Mouse (Mus musculus): ENCODE results near the gene Ncf1. TPM values are rescaled to one million over a fixed set of nuclear protein-coding genes. Genes with fewer than 3 reads are reported as not detected.

Ncf1 gene
- polyA plus RNA-seq (2015; fragmentation: Nextera tagmentation; extraction: Ambion mirVana) = 2.1 and 2.4 TPM in 2 replicates

DNA sequence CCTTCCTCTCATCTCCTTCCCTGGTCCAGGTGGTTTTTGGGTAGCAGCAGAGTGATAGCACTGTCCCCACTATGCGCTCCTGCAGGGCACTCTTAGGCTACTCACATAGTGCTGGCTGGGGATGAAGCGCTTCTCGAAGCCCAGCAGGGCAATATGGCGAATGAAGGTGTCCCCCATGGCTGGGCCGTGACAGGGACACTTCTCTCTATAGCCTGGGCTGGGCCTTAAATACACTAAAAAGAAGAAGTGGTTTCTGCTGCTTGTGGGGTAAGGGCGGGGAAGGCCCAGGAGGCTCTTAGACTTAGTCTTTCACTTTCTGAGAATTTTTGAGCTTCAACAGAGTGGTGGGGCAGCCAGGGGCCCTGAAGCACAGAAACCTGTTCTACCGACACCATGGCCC, at the start of gene Ncf1:
Gene Ncf1 (minus strand): TSS at position 235 of the 400 bp plus-strand sequence.
- Histone ChIP-seq H3K36me3 (no peaks in the 10 kb centered on the region), H3K4me1 (0 out of 2 replicates have a peak, but pooled peaks cover under 1% of the 10 kb centered on the region), H3K9me3 (no peaks in the 10 kb centered on the region), H3K9ac (replicated peaks) (no peak within 1 kb of the TSS), H3K4me2 (replicated peaks) (no peak within 1 kb of the TSS), H3K4me3 (no peak within 1 kb of the TSS), H3K27me3 (no peaks in the 10 kb centered on the region), H3K27ac (replicated peaks) (no peak within 1 kb of the TSS)
- no peak for ATAC-seq (replicated peaks)
- WGBS = 85% methylated on average over 7 of the region's 7 CpGs

DNA sequence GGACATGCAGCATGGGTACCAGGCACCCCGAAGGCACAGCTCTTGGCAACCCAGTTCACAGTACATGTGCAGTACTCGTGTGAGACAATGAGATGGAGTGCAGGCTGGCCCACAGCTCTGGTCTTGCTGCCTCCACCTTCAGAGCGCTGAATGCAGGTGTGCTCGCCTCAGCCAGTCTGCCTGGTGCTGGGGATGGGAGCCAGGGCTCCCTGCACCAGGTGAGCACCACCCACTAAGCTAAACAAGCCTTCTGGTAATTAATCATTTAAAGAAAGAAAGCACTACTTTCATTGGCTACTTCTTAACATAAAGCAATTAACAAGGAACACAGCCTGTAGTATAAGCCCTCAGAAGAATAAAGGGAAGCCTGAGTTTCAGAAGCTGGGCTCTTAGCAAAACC, 47.7 kb upstream of the Ncf1 start:
- Histone ChIP-seq H3K4me3 (no peak overlapping the region), H3K36me3 (peaks cover 81% of the 10 kb centered on the region), H3K4me1 (no peaks in the 10 kb centered on the region), H3K27ac (replicated peaks) (no peak overlapping the region), H3K27me3 (no peaks in the 10 kb centered on the region), H3K9ac (replicated peaks) (no peak overlapping the region), H3K4me2 (replicated peaks) (no peak overlapping the region), H3K9me3 (no peaks in the 10 kb centered on the region)
- 86% methylated on average over 4 of the region's 4 CpGs for WGBS
- no peak for ATAC-seq (replicated peaks)

DNA sequence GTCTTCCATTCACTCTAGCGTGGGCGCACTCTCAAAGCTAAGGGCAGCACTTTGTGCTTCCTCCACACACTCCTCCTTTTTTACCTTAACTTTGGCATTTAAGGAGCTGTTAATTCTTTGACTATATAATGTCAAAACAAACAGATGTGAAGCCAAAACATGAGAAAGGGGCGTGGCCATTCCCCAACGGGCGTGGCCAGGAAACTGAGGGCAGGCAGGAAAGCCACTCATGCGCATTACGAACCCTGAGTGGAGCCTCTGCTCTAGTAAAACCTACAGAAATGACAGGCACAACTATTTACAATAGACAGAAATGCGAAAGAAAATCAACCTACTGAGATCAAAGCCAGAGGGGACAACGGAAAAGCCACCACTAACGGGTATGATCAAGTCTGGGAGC, 46.1 kb upstream of the Ncf1 start:
- H3K4me1 ChIP-seq = no peaks in the 10 kb centered on the region
- no peak overlapping the region for H3K4me2 ChIP-seq (replicated peaks)
- no peak overlapping the region for H3K4me3 ChIP-seq
- H3K27ac ChIP-seq (replicated peaks) = no peak overlapping the region
- WGBS = 83% methylated on average over 10 of the region's 10 CpGs
- H3K36me3 ChIP-seq = peaks cover 88% of the 10 kb centered on the region
- H3K27me3 ChIP-seq = no peaks in the 10 kb centered on the region
- H3K9me3 ChIP-seq = no peaks in the 10 kb centered on the region
- H3K9ac ChIP-seq (replicated peaks) = no peak overlapping the region
- no peak for ATAC-seq (replicated peaks)

DNA sequence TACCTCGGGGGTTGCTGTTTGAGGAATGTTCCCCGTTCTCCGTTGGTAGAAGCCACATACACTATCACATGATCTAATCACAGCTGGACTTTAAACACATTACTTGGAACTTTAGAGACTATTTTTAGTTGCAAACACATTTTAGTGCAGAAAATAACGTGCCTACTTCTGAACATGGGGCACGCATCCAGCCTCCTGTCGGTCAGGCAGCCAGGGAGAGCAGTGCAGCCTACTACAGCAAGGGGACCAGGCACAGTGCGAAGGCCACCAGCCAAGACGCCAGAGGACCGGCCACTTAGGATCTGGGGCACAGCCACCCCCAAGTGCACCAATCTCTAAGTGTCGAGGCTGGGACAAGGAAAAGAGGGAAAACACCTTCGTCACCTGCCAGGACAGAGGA, 45.6 kb upstream of the Ncf1 start:
- no peak overlapping the region for H3K4me2 ChIP-seq (replicated peaks)
- ATAC-seq (replicated peaks) = no peak
- no peaks in the 10 kb centered on the region for H3K4me1 ChIP-seq
- no peaks in the 10 kb centered on the region for H3K27me3 ChIP-seq
- no peaks in the 10 kb centered on the region for H3K9me3 ChIP-seq
- H3K27ac ChIP-seq (replicated peaks) = no peak overlapping the region
- H3K36me3 ChIP-seq = peaks cover 91% of the 10 kb centered on the region
- H3K4me3 ChIP-seq = no peak overlapping the region
- H3K9ac ChIP-seq (replicated peaks) = no peak overlapping the region
- WGBS = 85% methylated on average over 11 of the region's 11 CpGs

DNA sequence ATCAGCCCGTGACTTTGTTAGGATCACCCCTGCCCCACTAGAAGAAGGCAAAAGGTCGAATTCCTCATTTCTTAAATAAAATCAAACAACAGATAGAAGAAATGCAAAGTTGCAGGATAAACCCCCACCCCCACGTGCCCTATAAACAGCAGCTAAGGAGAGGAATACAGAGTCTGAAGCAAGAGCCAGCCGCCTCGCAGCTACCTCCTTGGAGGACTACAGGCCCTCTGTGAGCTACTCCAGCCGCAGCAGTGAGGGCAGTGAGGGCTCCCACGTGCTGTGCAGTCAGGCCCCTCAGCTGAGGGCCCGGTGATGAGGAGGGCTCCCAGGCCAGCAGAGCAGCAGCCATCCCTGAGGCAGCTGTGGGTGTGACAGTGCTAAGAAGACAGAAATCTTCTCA, 44.3 kb upstream of the Ncf1 start:
- no peak overlapping the region for H3K9ac ChIP-seq (replicated peaks)
- ATAC-seq (replicated peaks) = no peak
- H3K4me1 ChIP-seq = no peaks in the 10 kb centered on the region
- no peak overlapping the region for H3K27ac ChIP-seq (replicated peaks)
- H3K27me3 ChIP-seq = no peaks in the 10 kb centered on the region
- no peak overlapping the region for H3K4me2 ChIP-seq (replicated peaks)
- peaks cover 80% of the 10 kb centered on the region for H3K36me3 ChIP-seq
- H3K4me3 ChIP-seq = no peak overlapping the region
- WGBS = 85% methylated on average over 8 of the region's 8 CpGs
- H3K9me3 ChIP-seq = no peaks in the 10 kb centered on the region

DNA sequence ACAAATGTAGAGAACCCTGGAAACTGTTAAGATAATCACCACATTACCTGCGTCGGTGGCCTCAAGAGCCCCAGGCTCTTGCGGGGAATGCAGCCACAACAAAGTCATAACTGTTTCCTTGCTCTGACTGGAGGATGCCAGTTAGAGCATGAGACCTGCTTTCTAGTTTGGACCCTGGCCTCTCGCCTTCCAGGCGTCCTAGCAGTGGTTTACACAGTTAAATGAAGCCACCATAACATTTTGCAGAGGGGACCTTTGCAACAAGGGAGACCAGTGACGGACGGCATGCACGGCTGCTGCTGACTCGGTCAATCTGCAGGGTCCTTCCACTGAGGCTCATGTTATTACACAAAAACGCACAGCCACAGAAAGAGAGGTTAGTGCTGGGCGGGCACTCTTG, 43.3 kb upstream of the Ncf1 start:
- 80% methylated on average over 11 of the region's 11 CpGs for WGBS
- H3K4me3 ChIP-seq = no peak overlapping the region
- H3K27ac ChIP-seq (replicated peaks) = no peak overlapping the region
- no peaks in the 10 kb centered on the region for H3K4me1 ChIP-seq
- H3K27me3 ChIP-seq = no peaks in the 10 kb centered on the region
- H3K9ac ChIP-seq (replicated peaks) = no peak overlapping the region
- H3K9me3 ChIP-seq = no peaks in the 10 kb centered on the region
- no peak for ATAC-seq (replicated peaks)
- H3K4me2 ChIP-seq (replicated peaks) = no peak overlapping the region
- H3K36me3 ChIP-seq = peaks cover 80% of the 10 kb centered on the region

DNA sequence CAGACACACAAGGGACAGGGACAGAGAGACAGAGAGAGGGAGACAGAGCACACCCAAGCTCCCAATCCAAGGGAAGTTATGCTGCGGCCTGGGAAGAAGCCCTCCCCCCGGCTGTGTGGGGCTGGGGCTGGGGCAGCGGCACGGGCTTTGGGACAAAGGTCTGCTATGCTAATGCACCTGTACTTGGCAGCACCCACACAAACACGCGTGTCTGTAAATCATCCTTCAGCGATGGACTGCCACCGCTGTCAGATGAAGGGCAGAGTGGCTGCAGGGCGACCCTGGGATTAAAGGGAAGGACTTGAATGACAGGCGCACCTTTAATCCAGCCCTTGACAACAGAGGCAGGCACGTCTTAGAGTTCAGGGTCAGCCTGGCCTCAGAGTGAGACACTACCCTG, 42.0 kb upstream of the Ncf1 start:
- H3K27ac ChIP-seq (replicated peaks) = no peak overlapping the region
- ATAC-seq (replicated peaks) = no peak
- H3K4me1 ChIP-seq = no peaks in the 10 kb centered on the region
- no peaks in the 10 kb centered on the region for H3K27me3 ChIP-seq
- H3K4me2 ChIP-seq (replicated peaks) = no peak overlapping the region
- H3K9ac ChIP-seq (replicated peaks) = no peak overlapping the region
- 94% methylated on average over 11 of the region's 11 CpGs for WGBS
- H3K9me3 ChIP-seq = no peaks in the 10 kb centered on the region
- H3K4me3 ChIP-seq = no peak overlapping the region
- peaks cover 78% of the 10 kb centered on the region for H3K36me3 ChIP-seq

DNA sequence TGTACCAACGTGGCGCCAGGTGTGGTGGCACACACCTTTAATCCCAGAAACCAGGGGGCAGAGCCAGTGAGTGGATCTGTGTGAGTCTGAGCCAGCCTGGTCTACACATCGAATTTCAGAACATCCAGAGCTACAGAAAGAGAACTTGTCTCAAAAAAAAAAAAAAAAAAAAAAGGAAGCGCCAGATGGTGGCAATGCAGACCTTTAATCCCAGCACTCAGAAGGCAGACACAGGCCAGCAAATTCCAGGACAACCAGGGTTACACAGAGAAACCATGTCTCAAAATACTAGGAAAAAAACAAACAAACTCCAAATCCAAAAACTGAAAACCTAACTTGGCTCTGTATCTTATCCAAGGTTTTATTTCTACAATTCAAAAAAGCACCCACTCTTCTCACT, 41.1 kb upstream of the Ncf1 start:
- 96% methylated on average over 4 of the region's 4 CpGs for WGBS
- peaks cover 80% of the 10 kb centered on the region for H3K36me3 ChIP-seq
- 0 out of 2 replicates have a peak overlapping the region, but pooled peaks have one; percentile 11 for H3K9ac ChIP-seq (replicated peaks)

DNA sequence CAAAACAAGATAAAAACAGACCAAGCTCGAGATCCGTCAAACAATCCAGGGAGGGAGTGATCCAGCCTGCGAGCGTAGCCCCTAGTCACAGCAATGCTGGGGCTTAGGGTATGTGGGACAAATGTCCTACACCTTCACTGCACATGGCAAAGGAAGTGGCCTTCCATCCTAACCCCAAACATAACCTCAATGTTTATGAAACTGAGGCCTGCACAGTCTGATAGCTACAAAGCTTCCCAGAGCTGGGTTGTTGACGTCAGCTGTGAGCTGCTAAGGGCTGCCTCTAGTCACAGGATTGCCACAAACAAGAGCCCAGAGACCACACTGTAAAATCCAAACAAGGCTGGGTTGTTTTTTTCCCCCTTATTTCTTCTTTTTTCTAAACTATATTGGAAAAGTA, 40.3 kb upstream of the Ncf1 start:
- H3K27me3 ChIP-seq = no peaks in the 10 kb centered on the region
- H3K4me1 ChIP-seq = no peaks in the 10 kb centered on the region
- no peak overlapping the region for H3K27ac ChIP-seq (replicated peaks)
- no peak overlapping the region for H3K4me3 ChIP-seq
- no peaks in the 10 kb centered on the region for H3K9me3 ChIP-seq
- H3K4me2 ChIP-seq (replicated peaks) = no peak overlapping the region
- no peak for ATAC-seq (replicated peaks)
- 82% methylated on average over 5 of the region's 5 CpGs for WGBS
- peaks cover 79% of the 10 kb centered on the region for H3K36me3 ChIP-seq
- no peak overlapping the region for H3K9ac ChIP-seq (replicated peaks)

More for the DNA sequence above, 41.1 kb upstream of the Ncf1 start:
- Histone ChIP-seq H3K27ac (replicated peaks) (no peak overlapping the region), H3K27me3 (no peaks in the 10 kb centered on the region), H3K4me2 (replicated peaks) (no peak overlapping the region), H3K9me3 (no peaks in the 10 kb centered on the region), H3K4me3 (no peak overlapping the region), H3K4me1 (no peaks in the 10 kb centered on the region)
- no peak for ATAC-seq (replicated peaks)

DNA sequence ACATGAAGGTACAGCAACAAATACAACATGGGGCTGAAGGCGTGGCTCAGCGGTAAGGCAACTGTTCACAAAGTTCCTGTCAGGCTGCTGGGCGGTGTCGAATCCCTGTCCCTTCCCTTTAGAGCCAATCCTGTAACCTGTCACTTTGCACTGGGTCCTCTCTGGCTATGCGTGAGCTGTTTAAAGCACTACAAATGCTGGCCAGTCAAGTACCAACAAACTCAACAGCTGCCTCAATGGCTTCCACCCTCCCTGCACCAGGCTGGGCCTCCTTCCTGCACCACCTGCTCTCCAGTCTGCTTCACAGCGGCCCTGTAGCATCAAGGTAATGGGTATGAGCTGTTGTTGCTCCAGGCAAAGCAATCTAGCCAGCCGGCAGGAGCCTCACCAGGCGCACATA, 39.3 kb upstream of the Ncf1 start:
- Histone ChIP-seq H3K9ac (replicated peaks) (no peak overlapping the region), H3K27me3 (no peaks in the 10 kb centered on the region), H3K27ac (replicated peaks) (no peak overlapping the region), H3K9me3 (no peaks in the 10 kb centered on the region), H3K4me2 (replicated peaks) (no peak overlapping the region), H3K4me1 (no peaks in the 10 kb centered on the region), H3K36me3 (peaks cover 79% of the 10 kb centered on the region), H3K4me3 (no peak overlapping the region)
- ATAC-seq (replicated peaks) = no peak
- WGBS = 98% methylated on average over 8 of the region's 8 CpGs

DNA sequence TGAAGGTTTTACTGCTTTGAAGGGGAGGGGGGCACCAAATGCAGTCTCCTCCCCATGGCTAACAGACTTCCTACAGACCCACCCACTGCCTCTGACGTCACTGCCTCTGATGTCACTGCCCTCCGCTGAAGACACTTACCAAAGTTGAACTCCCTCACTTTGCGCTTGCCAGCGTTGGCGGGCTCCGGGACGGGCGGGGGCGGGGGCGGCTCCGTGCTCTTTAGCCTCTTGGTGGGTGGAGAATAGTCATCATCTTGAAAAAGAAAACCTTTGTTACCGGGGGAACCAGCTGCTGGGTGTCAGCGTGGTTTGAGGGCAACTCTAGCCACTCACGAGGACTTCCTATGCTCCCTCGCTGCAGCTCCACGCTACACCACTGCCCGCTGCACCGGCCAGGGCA, 37.0 kb upstream of the Ncf1 start:
- Histone ChIP-seq H3K4me2 (replicated peaks) (no peak overlapping the region), H3K27me3 (no peaks in the 10 kb centered on the region), H3K9me3 (no peaks in the 10 kb centered on the region), H3K27ac (replicated peaks) (no peak overlapping the region), H3K4me3 (no peak overlapping the region), H3K36me3 (peaks cover 79% of the 10 kb centered on the region), H3K4me1 (no peaks in the 10 kb centered on the region), H3K9ac (replicated peaks) (no peak overlapping the region)
- WGBS = 86% methylated on average over 18 of the region's 18 CpGs
- no peak for ATAC-seq (replicated peaks)

DNA sequence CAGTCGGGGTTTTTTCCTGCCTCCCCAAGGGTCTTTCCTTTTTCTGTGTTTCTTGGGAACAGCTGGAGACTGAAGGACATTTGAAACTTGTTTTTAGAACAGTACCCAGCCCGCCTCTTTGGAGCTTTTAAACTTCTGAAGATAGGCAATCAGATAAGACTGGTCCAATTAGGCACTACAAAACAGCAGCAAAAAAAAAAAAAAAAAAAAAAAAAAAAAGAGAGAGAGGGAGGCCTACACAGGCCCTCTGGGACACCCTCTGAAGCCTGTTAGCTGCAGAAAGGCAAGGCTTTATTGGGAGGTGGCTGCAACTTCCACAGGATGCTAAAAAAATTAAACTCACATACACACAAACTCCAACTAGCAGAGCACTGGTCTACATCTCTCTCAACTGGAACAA, 36.5 kb upstream of the Ncf1 start:
- H3K27ac ChIP-seq (replicated peaks) = no peak overlapping the region
- H3K4me2 ChIP-seq (replicated peaks) = no peak overlapping the region
- H3K27me3 ChIP-seq = no peaks in the 10 kb centered on the region
- peaks cover 79% of the 10 kb centered on the region for H3K36me3 ChIP-seq
- H3K4me1 ChIP-seq = no peaks in the 10 kb centered on the region
- no peak overlapping the region for H3K9ac ChIP-seq (replicated peaks)
- no peaks in the 10 kb centered on the region for H3K9me3 ChIP-seq
- no peak for ATAC-seq (replicated peaks)
- 81% methylated on average over 2 of the region's 2 CpGs for WGBS
- H3K4me3 ChIP-seq = no peak overlapping the region

DNA sequence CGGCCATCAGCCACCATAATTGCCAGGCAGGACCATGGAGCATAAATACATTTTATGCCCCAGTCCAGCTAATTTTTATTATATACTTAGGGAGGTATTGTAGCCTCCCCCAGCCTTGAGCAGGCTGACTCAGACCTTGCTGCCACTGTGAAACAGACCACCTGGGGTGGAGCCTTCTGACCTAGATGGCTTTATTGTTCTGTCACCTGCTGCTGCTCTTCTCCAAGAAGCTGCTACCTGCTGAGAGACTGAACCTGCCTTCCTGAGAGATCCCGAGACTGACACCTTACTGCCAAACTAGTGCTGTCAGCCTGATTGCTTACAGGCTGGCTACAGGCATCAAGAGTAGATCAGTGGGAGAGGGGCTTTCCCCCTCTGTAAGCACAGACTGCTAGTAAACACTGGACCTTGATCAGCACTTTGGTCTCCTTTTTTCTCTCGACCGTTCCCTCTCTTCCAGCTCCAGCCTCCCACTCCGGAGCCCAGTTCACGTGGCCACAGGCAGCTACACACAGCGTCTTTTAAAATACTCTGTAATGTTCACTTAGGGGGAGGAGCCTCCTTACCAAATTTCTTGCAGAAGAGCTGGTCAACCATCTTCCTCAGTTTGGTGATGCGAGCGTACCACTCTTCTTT, 30.7 kb upstream of the Ncf1 start:
- Histone ChIP-seq H3K27ac (replicated peaks) (no peak overlapping the region), H3K9ac (replicated peaks) (no peak overlapping the region), H3K27me3 (no peaks in the 10 kb centered on the region), H3K36me3 (peaks cover 90% of the 10 kb centered on the region), H3K4me3 (no peak overlapping the region), H3K4me1 (no peaks in the 10 kb centered on the region), H3K9me3 (no peaks in the 10 kb centered on the region), H3K4me2 (replicated peaks) (no peak overlapping the region)
- 91% methylated on average over 9 of the region's 9 CpGs for WGBS
- ATAC-seq (replicated peaks) = no peak

All from forebrain, embryonic 15.5 days (tissue).